In the genomic region with DNA sequence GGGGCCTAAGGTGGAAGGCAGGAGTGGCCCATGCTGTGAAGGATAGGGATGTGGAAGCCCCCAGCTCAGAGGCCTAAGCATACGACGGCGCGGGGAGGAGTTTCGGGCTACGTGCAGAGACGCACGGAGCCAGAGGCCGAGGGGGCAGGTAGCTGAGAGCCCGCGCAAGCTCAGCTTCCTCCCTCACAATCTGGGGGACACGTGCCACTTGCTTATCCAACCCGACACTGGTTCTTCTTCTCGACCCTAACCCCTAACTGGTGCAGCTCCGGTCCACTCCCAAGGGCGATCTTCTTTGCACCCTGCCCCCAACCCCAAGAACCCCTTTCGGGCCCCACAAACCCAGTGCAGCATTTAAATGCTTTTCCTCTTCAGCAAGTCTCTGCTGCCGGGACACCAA, we compare ENCODE assay signal across 8 mouse cellular contexts. TPM values are rescaled to one million over a fixed set of nuclear protein-coding genes. Genes with fewer than 3 reads are reported as not detected.
DNase-seq lines count a peak whose midpoint lies in the region; ATAC-seq and TF ChIP-seq lines count a peak whose summit lies in the region.

No protein-coding gene starts in this region.

- TF ChIP-seq CTCF in G1E (IDR thresholded peaks at IDR 0.05; ENCODE audit: low read depth, low read length) = no peak
- TF ChIP-seq CTCF in lung, postnatal 0 days (IDR thresholded peaks at IDR 0.05) = no peak

- peak overlapping the region; percentile 85 for H3K9ac ChIP-seq in forebrain, embryonic 13.5 days
- peak overlapping the region; percentile 50 for H3K9ac ChIP-seq in lung, postnatal 0 days (replicated peaks; ENCODE audit: low read depth)

- H3K4me2 ChIP-seq in forebrain, embryonic 13.5 days = peak overlapping the region; percentile 80
- H3K4me2 ChIP-seq in lung, postnatal 0 days (replicated peaks; ENCODE audit: low read depth, low read length) = peak overlapping the region; percentile 84

- H3K27ac ChIP-seq in forebrain, embryonic 13.5 days = peak overlapping the region; percentile 85
- peak overlapping the region; percentile 67 for H3K27ac ChIP-seq in lung, postnatal 0 days (ENCODE audit: low read length)

- H3K36me3 ChIP-seq in G1E (replicated peaks) = peaks cover 86% of the 10 kb centered on the region
- H3K36me3 ChIP-seq in forebrain, embryonic 13.5 days (ENCODE audit: poor library complexity, severe bottlenecking) = peaks cover 62% of the 10 kb centered on the region
- 0 out of 2 replicates have a peak, but pooled peaks cover 5% of the 10 kb centered on the region for H3K36me3 ChIP-seq in lung, postnatal 0 days (ENCODE audit: insufficient read depth, low read length)

- peaks cover 57% of the 10 kb centered on the region for H3K4me1 ChIP-seq in G1E (ENCODE audit: insufficient read depth, low read depth, low read length)
- H3K4me1 ChIP-seq in forebrain, embryonic 13.5 days = peaks cover 50% of the 10 kb centered on the region
- peaks cover 10% of the 10 kb centered on the region; the same call in 1 of the 2 replicates for H3K4me1 ChIP-seq in lung, postnatal 0 days (ENCODE audit: insufficient read depth, low read depth, low read length)

- H3K9me3 ChIP-seq in G1E (replicated peaks) = no peaks in the 10 kb centered on the region
- no peaks in the 10 kb centered on the region for H3K9me3 ChIP-seq in forebrain, embryonic 13.5 days (replicated peaks)
- no peaks in the 10 kb centered on the region for H3K9me3 ChIP-seq in lung, postnatal 0 days (ENCODE audit: low read length)

- no peak for TF ChIP-seq EP300 in lung, postnatal 0 days (IDR thresholded peaks at IDR 0.05)

- under 1% methylated on average over 18 of the region's 18 CpGs for WGBS in forebrain, embryonic 13.5 days
- 0% methylated on average over 18 of the region's 18 CpGs for WGBS in lung, postnatal 0 days

- ATAC-seq in G1E (ENCODE audit: extremely low read depth, insufficient number of reproducible peaks, low FRiP score, poor library complexity, severe bottlenecking) = peak; percentile 51; the same call in 1 of the 2 replicates
- ATAC-seq in forebrain, embryonic 13.5 days = peak; percentile 73
- peak; percentile 34 to 42; a peak in 3 of 4 replicates for ATAC-seq in hematopoietic stem cell, adult 5-6 weeks (replicated peaks in 1 of 2; ENCODE audit: insufficient read depth in 1 of 2, low FRiP score in 2 of 2, low TSS enrichment in 1 of 2, low read depth in 1 of 2, poor library complexity in 2 of 2, severe bottlenecking in 2 of 2)
- peak; percentile 25 for ATAC-seq in lung, postnatal 0 days

- H3K27me3 ChIP-seq in G1E (ENCODE audit: insufficient read depth, low read length) = no peaks in the 10 kb centered on the region
- no peaks in the 10 kb centered on the region for H3K27me3 ChIP-seq in forebrain, embryonic 13.5 days
- H3K27me3 ChIP-seq in lung, postnatal 0 days (replicated peaks; ENCODE audit: insufficient read depth, low read length) = no peaks in the 10 kb centered on the region

- peak overlapping the region; percentile 78 for H3K4me3 ChIP-seq in G1E (ENCODE audit: low read depth, low read length)
- H3K4me3 ChIP-seq in forebrain, embryonic 13.5 days = peak overlapping the region; percentile 64
- peak overlapping the region; percentile 52 for H3K4me3 ChIP-seq in lung, postnatal 0 days (ENCODE audit: low read depth, low read length)

- DNase-seq in G1E (ENCODE audit: low spot score) = peak; percentile 72
- DNase-seq in c-Kit-positive CD71-negative TER-119-negative erythroid progenitor cells, embryonic 14.5 days (ENCODE audit: low read depth) = peak; percentile 52
- peak; percentile 68 to 73 for DNase-seq in layer of hippocampus, postnatal 10 days (ENCODE audit: low spot score in 2 of 2)
- DNase-seq in lung, postnatal 0 days (ENCODE audit: low spot score) = peak; percentile 71
- peak; percentile 60 for DNase-seq in retina, embryonic 14.5 days (ENCODE audit: low spot score)
- DNase-seq in thymus, postnatal 25 days = peak; percentile 73

RNA-seq across cellular contexts. Expression of gene Tpi1, which starts 0.6 kb away (rescaled TPM):
- total RNA-seq in G1E (2014; fragmentation: Nextera tagmentation) (601 and 619 TPM in 2 replicates), G1E (2017) (903 and 1,035 TPM in 2 replicates)
- polyA plus RNA-seq in G1E (2012) = 520 and 701 TPM in 2 replicates
- 467 and 491 TPM in 2 replicates for polyA plus RNA-seq in forebrain, embryonic 13.5 days (2015; fragmentation: Nextera tagmentation; extraction: Ambion mirVana)
- 193 and 201 TPM in 2 replicates for total RNA-seq in hematopoietic stem cell, adult 5-6 weeks (2017)
- 100 to 1,000 TPM; 466 to 472 TPM for total RNA-seq in layer of hippocampus, postnatal 10 days (2021)
- polyA plus RNA-seq in lung, postnatal 0 days (2015; fragmentation: Nextera tagmentation; extraction: Ambion mirVana) = 186 and 187 TPM in 2 replicates

RNA-seq across cellular contexts. Expression of gene Spsb2, which starts 5.0 kb away (rescaled TPM):
- total RNA-seq in G1E (2014; fragmentation: Nextera tagmentation) = 1.9 TPM in 2 replicates
- 6.9 and 9.4 TPM in 2 replicates for total RNA-seq in G1E (2017)
- polyA plus RNA-seq in G1E (2012) = 10.1 and 10.9 TPM in 2 replicates
- polyA plus RNA-seq in forebrain, embryonic 13.5 days (2015; fragmentation: Nextera tagmentation; extraction: Ambion mirVana) = 5.1 and 5.3 TPM in 2 replicates
- total RNA-seq in hematopoietic stem cell, adult 5-6 weeks (2017) = 5.3 and 11.0 TPM in 2 replicates
- 1 to 10 TPM; 3.3 to 5.0 TPM for total RNA-seq in layer of hippocampus, postnatal 10 days (2021)
- polyA plus RNA-seq in lung, postnatal 0 days (2015; fragmentation: Nextera tagmentation; extraction: Ambion mirVana) = 27.6 and 33.7 TPM in 2 replicates

RNA-seq across cellular contexts. Expression of gene Usp5, which starts 15.8 kb away (rescaled TPM):
- total RNA-seq in G1E (2014; fragmentation: Nextera tagmentation) (34.6 and 45.9 TPM in 2 replicates), G1E (2017) (67.0 and 76.8 TPM in 2 replicates)
- polyA plus RNA-seq in G1E (2012) = 53.0 and 68.2 TPM in 2 replicates
- 178 and 203 TPM in 2 replicates for polyA plus RNA-seq in forebrain, embryonic 13.5 days (2015; fragmentation: Nextera tagmentation; extraction: Ambion mirVana)
- 55.3 and 78.1 TPM in 2 replicates for total RNA-seq in hematopoietic stem cell, adult 5-6 weeks (2017)
- total RNA-seq in layer of hippocampus, postnatal 10 days (2021) = 100 to 1,000 TPM; 181 to 187 TPM
- polyA plus RNA-seq in lung, postnatal 0 days (2015; fragmentation: Nextera tagmentation; extraction: Ambion mirVana) = 53.6 and 54.3 TPM in 2 replicates

RNA-seq across cellular contexts. Expression of gene Cdca3, which starts 15.9 kb away (rescaled TPM):
- total RNA-seq in G1E (2014; fragmentation: Nextera tagmentation) (109 and 112 TPM in 2 replicates), G1E (2017) (137 and 150 TPM in 2 replicates)
- 50.9 and 67.2 TPM in 2 replicates for polyA plus RNA-seq in G1E (2012)
- 207 and 217 TPM in 2 replicates for polyA plus RNA-seq in forebrain, embryonic 13.5 days (2015; fragmentation: Nextera tagmentation; extraction: Ambion mirVana)
- 62.0 and 98.2 TPM in 2 replicates for total RNA-seq in hematopoietic stem cell, adult 5-6 weeks (2017)
- 1 to 10 TPM; 5.4 to 6.1 TPM for total RNA-seq in layer of hippocampus, postnatal 10 days (2021)
- polyA plus RNA-seq in lung, postnatal 0 days (2015; fragmentation: Nextera tagmentation; extraction: Ambion mirVana) = 8.2 and 11.8 TPM in 2 replicates

RNA-seq across cellular contexts. Expression of gene Gnb3, which starts 26.6 kb away (rescaled TPM):
- total RNA-seq in G1E (2014; fragmentation: Nextera tagmentation) = 1.1 TPM in 1 of 2 replicates, not detected in the other
- not detected in 2 replicates for total RNA-seq in G1E (2017)
- not detected in 2 replicates for polyA plus RNA-seq in G1E (2012)
- 0.46 and 0.74 TPM in 2 replicates for polyA plus RNA-seq in forebrain, embryonic 13.5 days (2015; fragmentation: Nextera tagmentation; extraction: Ambion mirVana)
- total RNA-seq in hematopoietic stem cell, adult 5-6 weeks (2017) = not detected in 2 replicates
- under 1 TPM in 1 of 2 experiments, not detected in 1; 0.27 TPM for total RNA-seq in layer of hippocampus, postnatal 10 days (2021)
- polyA plus RNA-seq in lung, postnatal 0 days (2015; fragmentation: Nextera tagmentation; extraction: Ambion mirVana) = 0.24 and 0.26 TPM in 2 replicates

Comparison
In these comparisons a context has a peak if more than half of its experiments do, and no peak if none do; other contexts are left out.
1. Peak in every context shown above with its lines: DNase-seq, ATAC-seq, H3K4me3 ChIP-seq and H3K27ac ChIP-seq.